Mouse (Mus musculus): ENCODE data around the gene Tspyl3. TPM values are rescaled to one million over a fixed set of nuclear protein-coding genes. Genes with fewer than 3 reads are reported as not detected.

Gene Tspyl3
- polyA plus RNA-seq, 1 experiment from 2014 or later: 40.0 TPM

DNA sequence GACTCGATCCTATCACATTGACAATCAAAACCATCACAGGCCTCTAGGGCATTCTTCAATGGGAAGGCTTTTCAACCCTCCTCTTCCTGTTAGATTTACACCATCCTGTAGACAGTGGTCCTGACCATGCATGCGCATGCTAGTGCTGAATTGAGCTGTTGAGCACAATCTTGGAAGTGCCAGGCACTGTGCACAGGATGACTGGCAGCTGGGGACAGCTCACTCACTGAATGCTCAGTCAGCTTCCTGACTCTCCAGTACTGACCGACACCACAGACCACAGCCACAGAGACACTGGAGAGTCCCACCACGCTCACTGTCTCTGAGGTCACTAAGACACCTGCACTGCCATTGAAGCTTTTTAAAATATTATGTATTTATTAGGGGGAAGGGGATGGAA lies 9.8 kb downstream of the Tspyl3 start:
- Histone ChIP-seq H3K9me3 (ENCODE audit: control insufficient read depth, low read length) (no peaks in the 10 kb centered on the region), H3K27me3 (replicated peaks; ENCODE audit: control insufficient read depth, insufficient read depth, low read length) (no peaks in the 10 kb centered on the region), H3K4me1 (replicated peaks; ENCODE audit: control insufficient read depth, insufficient read depth, low read length) (no peaks in the 10 kb centered on the region), H3K4me2 (ENCODE audit: low read length) (no peak overlapping the region), H3K9ac (replicated peaks; ENCODE audit: low read depth, low read length) (no peak overlapping the region), H3K36me3 (ENCODE audit: control insufficient read depth, insufficient read depth) (no peaks in the 10 kb centered on the region), H3K27ac (ENCODE audit: low read length) (no peak overlapping the region), H3K4me3 (replicated peaks; ENCODE audit: low read length) (no peak overlapping the region)
- no peak for ATAC-seq
- WGBS: 87% methylated on average over 4 of the region's 4 CpGs

DNA sequence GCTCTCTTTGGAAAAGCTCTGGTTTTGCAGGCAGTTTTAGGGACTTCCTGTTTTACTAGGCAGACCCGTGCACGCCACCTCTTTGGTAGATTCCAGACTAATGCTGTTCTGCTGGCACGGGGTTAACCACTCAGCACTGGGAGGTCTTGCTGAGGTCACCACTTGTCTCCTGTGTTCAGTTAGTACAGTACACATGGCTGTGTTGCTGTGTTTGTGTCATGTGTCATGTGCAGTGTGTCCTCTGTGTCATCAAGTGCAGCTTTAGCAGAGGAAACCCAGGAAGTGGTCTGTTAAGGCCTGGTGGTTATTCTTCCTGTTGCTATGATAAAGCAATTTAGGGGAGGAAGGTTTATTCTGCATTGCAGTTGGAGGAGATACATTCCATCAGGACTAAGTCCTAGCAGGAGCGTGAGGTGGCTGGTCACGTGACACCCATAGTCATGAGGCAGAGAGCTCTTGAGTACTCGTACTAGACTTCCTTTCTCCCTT lies 10.4 kb downstream of the Tspyl3 start:
- no peaks in the 10 kb centered on the region for H3K27me3 ChIP-seq (replicated peaks; ENCODE audit: control insufficient read depth, insufficient read depth, low read length)
- WGBS: 79% methylated on average over 6 of the region's 6 CpGs
- no peak overlapping the region for H3K4me2 ChIP-seq (ENCODE audit: low read length)
- no peak overlapping the region for H3K4me3 ChIP-seq (replicated peaks; ENCODE audit: low read length)
- ATAC-seq: no peak
- no peaks in the 10 kb centered on the region for H3K4me1 ChIP-seq (replicated peaks; ENCODE audit: control insufficient read depth, insufficient read depth, low read length)
- no peak overlapping the region for H3K9ac ChIP-seq (replicated peaks; ENCODE audit: low read depth, low read length)
- H3K36me3 ChIP-seq (ENCODE audit: control insufficient read depth, insufficient read depth): no peaks in the 10 kb centered on the region
- no peak overlapping the region for H3K27ac ChIP-seq (ENCODE audit: low read length)
- no peaks in the 10 kb centered on the region for H3K9me3 ChIP-seq (ENCODE audit: control insufficient read depth, low read length)

DNA sequence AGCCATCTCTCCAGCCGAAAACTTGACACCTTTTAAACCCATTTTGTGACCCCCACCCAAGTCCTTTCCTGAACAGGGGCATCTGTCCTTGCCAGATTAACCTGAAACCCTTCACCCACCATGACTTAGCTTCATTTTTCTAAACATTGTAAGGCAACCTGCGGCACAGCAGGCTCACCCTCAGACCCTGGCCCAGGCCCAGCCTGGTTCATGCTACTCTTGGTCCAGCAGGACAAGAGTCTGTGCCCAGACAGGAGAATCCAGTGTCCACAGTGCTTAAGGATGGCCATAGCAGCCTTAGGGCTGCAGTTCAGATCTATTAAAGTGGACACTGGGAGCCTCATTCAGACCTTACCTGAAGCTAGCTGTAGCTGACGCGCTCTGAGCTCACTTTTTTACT lies 11.9 kb downstream of the Tspyl3 start:
- Histone ChIP-seq H3K4me2 (ENCODE audit: low read length) (no peak overlapping the region), H3K27ac (ENCODE audit: low read length) (no peak overlapping the region), H3K9ac (replicated peaks; ENCODE audit: low read depth, low read length) (no peak overlapping the region), H3K36me3 (ENCODE audit: control insufficient read depth, insufficient read depth) (peaks cover 3% of the 10 kb centered on the region; the same call in 1 of the 2 replicates), H3K4me3 (replicated peaks; ENCODE audit: low read length) (no peak overlapping the region), H3K9me3 (ENCODE audit: control insufficient read depth, low read length) (no peaks in the 10 kb centered on the region), H3K4me1 (replicated peaks; ENCODE audit: control insufficient read depth, insufficient read depth, low read length) (no peaks in the 10 kb centered on the region), H3K27me3 (replicated peaks; ENCODE audit: control insufficient read depth, insufficient read depth, low read length) (no peaks in the 10 kb centered on the region)
- ATAC-seq: no peak
- WGBS: 88% methylated on average over 4 of the region's 4 CpGs

- H3K27ac ChIP-seq (ENCODE audit: low read length): no peak overlapping the region
- no peak overlapping the region for H3K4me2 ChIP-seq (ENCODE audit: low read length)
- no peak overlapping the region for H3K4me3 ChIP-seq (replicated peaks; ENCODE audit: low read length)
- no peak overlapping the region for H3K9ac ChIP-seq (replicated peaks; ENCODE audit: low read depth, low read length)
- WGBS: 91% methylated on average over 5 of the region's 5 CpGs
- H3K36me3 ChIP-seq (ENCODE audit: control insufficient read depth, insufficient read depth): peaks cover 6% of the 10 kb centered on the region; the same call in 1 of the 2 replicates
- no peaks in the 10 kb centered on the region for H3K27me3 ChIP-seq (replicated peaks; ENCODE audit: control insufficient read depth, insufficient read depth, low read length)
- H3K9me3 ChIP-seq (ENCODE audit: control insufficient read depth, low read length): no peaks in the 10 kb centered on the region
- H3K4me1 ChIP-seq (replicated peaks; ENCODE audit: control insufficient read depth, insufficient read depth, low read length): no peaks in the 10 kb centered on the region
- ATAC-seq: no peak
These were observed 13.8 kb downstream of the Tspyl3 start for GRCm38 (mm10) chr2:153211451-153211850.

GRCm38 (mm10) chr2:153209286-153209685 lies 16.0 kb downstream of the Tspyl3 start:
- no peak overlapping the region for H3K27ac ChIP-seq (ENCODE audit: low read length)
- H3K4me3 ChIP-seq (replicated peaks; ENCODE audit: low read length): no peak overlapping the region
- no peaks in the 10 kb centered on the region for H3K4me1 ChIP-seq (replicated peaks; ENCODE audit: control insufficient read depth, insufficient read depth, low read length)
- no peak overlapping the region for H3K4me2 ChIP-seq (ENCODE audit: low read length)
- no peaks in the 10 kb centered on the region for H3K27me3 ChIP-seq (replicated peaks; ENCODE audit: control insufficient read depth, insufficient read depth, low read length)
- no peak overlapping the region for H3K9ac ChIP-seq (replicated peaks; ENCODE audit: low read depth, low read length)
- 87% methylated on average over 5 of the region's 5 CpGs for WGBS
- H3K9me3 ChIP-seq (ENCODE audit: control insufficient read depth, low read length): no peaks in the 10 kb centered on the region
- ATAC-seq: no peak
- peaks cover 7% of the 10 kb centered on the region; the same call in 1 of the 2 replicates for H3K36me3 ChIP-seq (ENCODE audit: control insufficient read depth, insufficient read depth)

GRCm38 (mm10) chr2:153208149-153208548 lies 17.1 kb downstream of the Tspyl3 start:
- peaks cover 8% of the 10 kb centered on the region; the same call in 1 of the 2 replicates for H3K36me3 ChIP-seq (ENCODE audit: control insufficient read depth, insufficient read depth)
- no peak overlapping the region for H3K4me2 ChIP-seq (ENCODE audit: low read length)
- no peak for ATAC-seq
- no peaks in the 10 kb centered on the region for H3K9me3 ChIP-seq (ENCODE audit: control insufficient read depth, low read length)
- no peak overlapping the region for H3K4me3 ChIP-seq (replicated peaks; ENCODE audit: low read length)
- WGBS: 91% methylated on average over 2 of the region's 2 CpGs
- no peaks in the 10 kb centered on the region for H3K4me1 ChIP-seq (replicated peaks; ENCODE audit: control insufficient read depth, insufficient read depth, low read length)
- H3K27me3 ChIP-seq (replicated peaks; ENCODE audit: control insufficient read depth, insufficient read depth, low read length): no peaks in the 10 kb centered on the region
- H3K9ac ChIP-seq (replicated peaks; ENCODE audit: low read depth, low read length): no peak overlapping the region
- H3K27ac ChIP-seq (ENCODE audit: low read length): no peak overlapping the region

DNA sequence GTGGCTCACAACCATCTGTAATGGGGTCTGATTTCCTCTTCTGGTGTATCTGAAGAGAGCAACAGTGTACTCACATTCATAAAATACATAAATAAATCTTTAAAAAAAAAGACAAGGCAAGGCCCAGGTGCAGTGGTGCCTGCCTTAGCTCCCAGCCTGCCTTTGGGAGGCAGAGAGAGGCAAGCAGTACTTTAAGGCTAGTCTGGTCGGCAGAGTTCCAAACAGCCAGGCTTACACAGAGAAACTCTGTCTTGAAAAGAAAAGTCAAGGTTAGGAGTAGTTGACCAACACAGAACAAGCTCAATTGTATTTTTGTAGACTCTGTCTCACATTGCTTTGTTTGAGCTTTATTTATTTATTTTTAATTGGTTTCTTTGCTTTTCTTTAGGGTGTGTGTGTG lies 22.5 kb downstream of the Tspyl3 start:
- Histone ChIP-seq H3K9ac (replicated peaks; ENCODE audit: low read depth, low read length) (no peak overlapping the region), H3K4me2 (ENCODE audit: low read length) (no peak overlapping the region), H3K9me3 (ENCODE audit: control insufficient read depth, low read length) (no peaks in the 10 kb centered on the region), H3K27me3 (replicated peaks; ENCODE audit: control insufficient read depth, insufficient read depth, low read length) (no peaks in the 10 kb centered on the region), H3K36me3 (ENCODE audit: control insufficient read depth, insufficient read depth) (peaks cover 24% of the 10 kb centered on the region), H3K4me1 (replicated peaks; ENCODE audit: control insufficient read depth, insufficient read depth, low read length) (no peaks in the 10 kb centered on the region), H3K27ac (ENCODE audit: low read length) (no peak overlapping the region), H3K4me3 (replicated peaks; ENCODE audit: low read length) (no peak overlapping the region)
- WGBS: 71% methylated on average over 1 of the region's 1 CpGs
- ATAC-seq: no peak

GRCm38 (mm10) chr2:153199114-153199513 lies 26.1 kb downstream of the Tspyl3 start:
- Histone ChIP-seq H3K9ac (replicated peaks; ENCODE audit: low read depth, low read length) (no peak overlapping the region), H3K4me3 (replicated peaks; ENCODE audit: low read length) (no peak overlapping the region), H3K27ac (ENCODE audit: low read length) (no peak overlapping the region), H3K27me3 (replicated peaks; ENCODE audit: control insufficient read depth, insufficient read depth, low read length) (no peaks in the 10 kb centered on the region), H3K9me3 (ENCODE audit: control insufficient read depth, low read length) (no peaks in the 10 kb centered on the region), H3K4me2 (ENCODE audit: low read length) (no peak overlapping the region), H3K4me1 (replicated peaks; ENCODE audit: control insufficient read depth, insufficient read depth, low read length) (no peaks in the 10 kb centered on the region), H3K36me3 (ENCODE audit: control insufficient read depth, insufficient read depth) (peaks cover 32% of the 10 kb centered on the region)
- 91% methylated on average over 2 of the region's 2 CpGs for WGBS
- ATAC-seq: no peak

DNA sequence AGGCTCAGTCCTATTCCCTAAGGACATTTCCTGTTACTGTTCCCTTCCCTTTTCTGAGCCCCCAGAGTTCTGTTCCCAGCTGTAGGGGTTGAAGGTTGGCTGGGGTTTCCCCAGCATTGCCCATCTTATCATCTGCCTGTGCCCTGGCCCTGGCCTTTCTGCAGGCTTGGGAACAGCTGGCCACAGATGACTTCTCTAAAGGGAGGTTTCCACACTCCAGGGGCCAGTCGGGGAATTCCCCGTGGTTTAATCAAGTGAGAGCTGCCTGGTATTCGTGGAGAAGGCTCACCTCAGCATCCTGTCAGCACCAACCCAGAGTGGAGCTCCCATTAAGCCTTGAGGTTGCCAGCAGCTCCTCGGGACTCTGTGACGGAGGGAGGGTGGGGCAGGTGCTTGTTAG lies 26.8 kb downstream of the Tspyl3 start:
- H3K27me3 ChIP-seq (replicated peaks; ENCODE audit: control insufficient read depth, insufficient read depth, low read length): no peaks in the 10 kb centered on the region
- H3K36me3 ChIP-seq (ENCODE audit: control insufficient read depth, insufficient read depth): peaks cover 32% of the 10 kb centered on the region
- H3K9ac ChIP-seq (replicated peaks; ENCODE audit: low read depth, low read length): no peak overlapping the region
- ATAC-seq: no peak
- H3K4me2 ChIP-seq (ENCODE audit: low read length): no peak overlapping the region
- H3K9me3 ChIP-seq (ENCODE audit: control insufficient read depth, low read length): no peaks in the 10 kb centered on the region
- no peak overlapping the region for H3K27ac ChIP-seq (ENCODE audit: low read length)
- no peak overlapping the region for H3K4me3 ChIP-seq (replicated peaks; ENCODE audit: low read length)
- no peaks in the 10 kb centered on the region for H3K4me1 ChIP-seq (replicated peaks; ENCODE audit: control insufficient read depth, insufficient read depth, low read length)
- 83% methylated on average over 5 of the region's 5 CpGs for WGBS

GRCm38 (mm10) chr2:153194255-153194654 lies 31.0 kb downstream of the Tspyl3 start:
- Histone ChIP-seq H3K4me1 (replicated peaks; ENCODE audit: control insufficient read depth, insufficient read depth, low read length) (no peaks in the 10 kb centered on the region), H3K27me3 (replicated peaks; ENCODE audit: control insufficient read depth, insufficient read depth, low read length) (no peaks in the 10 kb centered on the region), H3K9ac (replicated peaks; ENCODE audit: low read depth, low read length) (no peak overlapping the region), H3K27ac (ENCODE audit: low read length) (no peak overlapping the region), H3K36me3 (ENCODE audit: control insufficient read depth, insufficient read depth) (peaks cover 43% of the 10 kb centered on the region), H3K4me2 (ENCODE audit: low read length) (no peak overlapping the region), H3K4me3 (replicated peaks; ENCODE audit: low read length) (no peak overlapping the region), H3K9me3 (ENCODE audit: control insufficient read depth, low read length) (no peaks in the 10 kb centered on the region)
- WGBS: 98% methylated on average over 3 of the region's 3 CpGs
- no peak for ATAC-seq
